Mouse (Mus musculus) lung, postnatal 10 days (tissue): ENCODE data around the gene Tmprss5.

Experiments
- DNase-seq: peaks from one replicate; pipeline ENCODE4 v3.0.0; 2021

Tmprss5 gene

GRCm38 (mm10) chr9:49081107-49081506 is at the start of gene Tmprss5:
Tmprss5 (plus strand) TSS chr9:49081260.
- DNase-seq: no peak

- no peak for DNase-seq
These were observed 46.3 kb upstream of the Tmprss5 start for GRCm38 (mm10) chr9:49034764-49035163.

GRCm38 (mm10) chr9:49050901-49051300 is 30.2 kb upstream of the Tmprss5 start:
- DNase-seq: no peak

GRCm38 (mm10) chr9:49051349-49051748 is 29.7 kb upstream of the Tmprss5 start:
- DNase-seq: peak; percentile 80

GRCm38 (mm10) chr9:49054028-49054427 is 27.0 kb upstream of the Tmprss5 start:
- no peak for DNase-seq

GRCm38 (mm10) chr9:49055333-49056205 is 25.5 kb upstream of the Tmprss5 start, which contains the start of gene Zw10:
Zw10 (plus strand) TSS chr9:49055613.
- peak; percentile 96 for DNase-seq

GRCm38 (mm10) chr9:49076847-49077246 is 4.2 kb upstream of the Tmprss5 start:
- no peak for DNase-seq

- DNase-seq: peak; percentile 74
These were observed 501 bp downstream of the Tmprss5 start for GRCm38 (mm10) chr9:49081561-49081960.

GRCm38 (mm10) chr9:49087317-49087716 is 6.3 kb downstream of the Tmprss5 start:
- no peak for DNase-seq

- no peak for DNase-seq
These were observed 17.8 kb downstream of the Tmprss5 start for GRCm38 (mm10) chr9:49098871-49099270.

GRCm38 (mm10) chr9:49102328-49102727 is 21.3 kb downstream of the Tmprss5 start:
- DNase-seq: no peak

GRCm38 (mm10) chr9:49109101-49109500 is 28.0 kb downstream of the Tmprss5 start:
- DNase-seq: peak; percentile 3

- peak; percentile 71 for DNase-seq
These were observed 29.6 kb downstream of the Tmprss5 start for GRCm38 (mm10) chr9:49110476-49111220.

GRCm38 (mm10) chr9:49111296-49111695 is 30.2 kb downstream of the Tmprss5 start:
- DNase-seq: peak; percentile 3

GRCm38 (mm10) chr9:49118271-49118825 is 37.3 kb downstream of the Tmprss5 start:
- DNase-seq: no peak

- no peak for DNase-seq
These were observed 38.7 kb downstream of the Tmprss5 start for GRCm38 (mm10) chr9:49119759-49120158.

GRCm38 (mm10) chr9:49125706-49126105 is 44.6 kb downstream of the Tmprss5 start:
- DNase-seq: no peak

- peak; percentile 12 for DNase-seq
These were observed 49.5 kb downstream of the Tmprss5 start for GRCm38 (mm10) chr9:49130514-49131010.

- DNase-seq: no peak
These were observed 62.8 kb downstream of the Tmprss5 start for GRCm38 (mm10) chr9:49143841-49144240.

- DNase-seq: no peak
These were observed 64.7 kb downstream of the Tmprss5 start for GRCm38 (mm10) chr9:49145776-49146175.

GRCm38 (mm10) chr9:49147031-49147430 is 66.0 kb downstream of the Tmprss5 start:
- no peak for DNase-seq
